Mouse (Mus musculus): Measurements from ENCODE around the gene Cttn.

DNA sequence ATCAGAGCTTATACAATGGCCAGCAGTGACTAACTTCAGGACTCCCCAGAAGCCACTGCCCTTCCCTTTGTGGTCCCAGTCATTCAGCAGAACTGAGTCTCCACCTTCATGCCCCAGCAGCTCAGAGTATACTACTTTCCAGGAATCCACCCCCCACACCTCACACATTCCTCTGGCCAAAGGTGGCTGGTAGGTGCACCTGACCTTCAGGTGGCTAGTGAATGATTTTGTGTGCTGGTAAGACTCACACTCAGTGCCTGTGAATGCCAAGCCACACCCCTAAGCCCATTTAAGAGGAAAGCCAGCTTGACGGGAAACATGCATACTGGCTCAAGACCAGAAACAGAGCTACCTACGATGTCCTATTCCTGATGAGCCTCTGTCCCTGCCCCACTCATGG lies 37.9 kb downstream of the Cttn start:
- no peak for TF ChIP-seq POLR2A (IDR thresholded peaks at IDR 0.05; ENCODE audit: insufficient read depth, low read depth, low read length)
- no peak for TF ChIP-seq CTCF (IDR thresholded peaks at IDR 0.05)
- TF ChIP-seq EP300 (IDR thresholded peaks at IDR 0.05; ENCODE audit: insufficient read depth, low read depth, low read length), result no peak
